Mouse (Mus musculus) gastrocnemius, adult 18-20 months (tissue): ENCODE measurements around the gene Wdr66. TPM values are rescaled to one million over a fixed set of nuclear protein-coding genes. Genes with fewer than 3 reads are reported as not detected.
"Not testable (repeated sequence)": the region's sequence is repeated elsewhere in the genome, so short reads cannot be mapped to it uniquely, and the experiment has no call there.

Experiments used
- DNase-seq: peaks from one replicate; pipeline ENCODE4 v3.0.0; 2021; ENCODE audit warnings: low spot score
- long read RNA-seq, 2 experiments: library from polyadenylated mRNA; stranded (forward); transcript quantifications; one replicate each; pipeline ENCODE4 v2.0.0; 2021
- total RNA-seq, 2 experiments: library from RNA; stranded (reverse); gene quantifications; 2 replicates each; pipeline ENCODE4 v1.2.3; 2021

Wdr66 gene
- total RNA-seq: 1 to 10 TPM in 1 of 2 experiments, under 1 TPM in 1; 0.76 to 1.2 TPM
- long read RNA-seq, experiment 1: 0 reads
- long read RNA-seq, experiment 2: 0 reads

DNA sequence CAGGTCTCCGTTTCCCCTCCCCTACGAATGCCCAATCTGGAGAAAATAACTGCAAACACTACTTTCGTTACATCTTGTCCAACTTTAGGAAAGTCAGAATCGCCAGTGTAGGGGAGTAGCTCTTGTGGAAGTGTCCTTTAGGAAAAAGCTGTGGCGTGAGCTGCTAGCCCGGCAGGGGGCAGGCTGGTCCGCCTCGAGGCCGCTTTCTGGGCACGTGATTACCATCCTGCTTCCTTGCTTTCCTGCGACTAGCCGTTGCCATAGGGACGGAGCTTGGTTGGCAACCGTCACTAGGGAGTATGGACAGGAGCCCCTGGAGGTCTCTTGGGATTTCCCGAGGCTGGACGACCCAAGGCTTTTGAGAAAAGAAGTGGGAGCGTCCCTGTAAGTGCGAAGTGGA lies at the start of gene Wdr66:
TSS of gene Wdr66 (plus strand) at position 269 of the 400 bp plus-strand sequence.
- peak; percentile 78 for DNase-seq

DNA sequence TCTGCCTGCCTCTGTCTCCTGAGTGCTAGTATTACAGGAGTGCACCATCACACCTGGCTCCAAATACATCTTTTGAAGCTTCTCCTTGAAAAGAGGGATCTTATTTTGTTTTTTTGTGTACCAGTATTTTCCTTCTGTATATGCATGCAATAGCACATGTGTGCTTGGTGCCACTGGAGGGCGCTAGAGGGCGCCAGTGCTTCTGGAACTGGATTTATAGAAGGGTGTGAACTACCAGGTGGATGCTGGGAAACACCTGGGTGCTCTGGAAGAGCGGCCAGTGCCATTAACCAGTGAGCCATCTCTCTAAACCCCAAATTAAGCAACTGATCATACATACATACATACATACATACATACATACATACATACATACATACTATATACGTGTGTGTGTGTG lies 49.1 kb upstream of the Wdr66 start:
- not testable (repeated sequence) for DNase-seq

DNA sequence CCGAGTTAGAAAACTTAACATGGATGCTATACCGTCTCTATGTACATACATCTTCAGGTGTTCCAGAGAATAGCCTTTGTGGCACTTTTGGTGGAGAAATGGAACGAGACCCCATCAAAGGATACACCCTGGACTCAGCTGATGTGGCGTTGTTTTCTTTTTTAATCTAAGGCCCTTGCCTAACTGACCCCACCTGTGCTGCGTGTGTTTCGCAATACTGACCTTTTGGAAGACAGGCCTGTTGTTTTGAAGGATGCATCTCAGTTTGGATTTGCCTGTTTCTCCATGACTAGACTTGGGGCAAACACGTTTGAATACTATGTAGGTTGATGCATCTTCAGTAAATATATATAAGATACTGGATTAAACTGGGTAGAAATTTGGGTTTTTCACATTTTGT lies 48.3 kb upstream of the Wdr66 start:
- DNase-seq: not testable (repeated sequence)

DNA sequence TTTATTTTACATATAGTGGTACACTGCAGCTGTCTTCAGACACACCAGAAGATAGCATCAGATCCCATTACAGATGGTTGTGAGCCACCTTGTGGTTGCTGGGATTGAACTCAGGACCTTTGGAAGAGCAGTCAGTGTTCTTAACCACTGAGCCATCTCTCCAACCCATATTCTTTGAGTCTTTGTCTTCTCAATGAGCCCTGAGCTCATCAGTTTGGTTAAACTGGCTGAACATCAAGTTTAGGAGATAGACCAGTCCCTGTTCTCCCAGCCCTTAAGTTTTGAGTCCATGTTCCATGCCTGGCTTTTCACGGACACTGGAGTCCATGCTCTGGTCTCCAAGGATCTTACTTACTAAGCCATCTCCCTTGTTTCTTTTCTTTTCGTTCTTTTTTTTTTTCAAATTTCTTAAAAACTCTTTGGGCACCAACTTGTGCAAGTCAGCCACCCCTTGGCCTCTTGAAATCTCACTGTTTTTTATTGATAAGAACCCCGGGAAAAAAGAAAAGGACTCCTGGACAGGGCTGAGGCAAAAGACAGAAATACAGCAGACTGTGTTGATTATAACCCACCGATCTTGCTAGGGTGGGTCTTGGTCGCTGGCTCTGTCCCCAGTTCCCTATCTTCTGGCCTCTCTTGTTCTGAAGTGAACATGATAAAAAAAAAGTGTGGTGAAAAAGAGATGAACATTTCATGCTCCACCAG lies 29.4 kb upstream of the Wdr66 start:
- DNase-seq: not testable (repeated sequence)

DNA sequence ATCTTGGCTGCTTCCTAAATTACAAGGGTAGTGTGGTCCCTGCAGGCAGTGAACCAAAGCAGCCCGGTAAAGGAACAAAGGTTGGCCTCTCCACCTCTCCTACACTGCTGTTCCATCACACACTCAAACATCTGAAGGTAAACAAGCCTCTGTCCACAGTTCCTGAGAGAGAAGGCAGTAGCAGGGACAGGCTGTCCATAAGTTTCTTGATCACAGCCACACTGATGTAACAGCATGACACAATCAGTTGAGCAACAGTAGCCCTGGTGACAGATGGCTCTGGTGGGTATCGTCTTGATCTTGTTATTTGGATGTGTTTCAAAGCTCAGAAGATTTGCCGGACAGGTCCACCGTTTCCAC lies 28.9 kb upstream of the Wdr66 start:
- DNase-seq: no peak

DNA sequence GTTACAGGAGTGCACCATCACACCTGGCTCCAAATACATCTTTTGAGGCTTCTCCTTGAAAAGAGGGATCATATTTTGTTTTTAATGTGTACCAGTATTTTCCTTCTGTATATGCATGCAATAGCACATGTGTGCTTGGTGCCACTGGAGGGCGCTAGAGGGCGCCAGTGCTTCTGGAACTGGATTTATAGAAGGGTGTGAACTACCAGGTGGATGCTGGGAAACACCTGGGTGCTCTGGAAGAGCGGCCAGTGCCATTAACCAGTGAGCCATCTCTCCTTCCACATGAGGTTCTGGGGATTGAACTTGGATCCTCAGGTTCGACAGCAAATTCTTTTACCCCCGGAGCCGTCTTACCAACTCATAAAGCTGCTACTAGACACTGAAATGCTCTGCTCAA lies 28.0 kb upstream of the Wdr66 start:
- DNase-seq: not testable (repeated sequence)

DNA sequence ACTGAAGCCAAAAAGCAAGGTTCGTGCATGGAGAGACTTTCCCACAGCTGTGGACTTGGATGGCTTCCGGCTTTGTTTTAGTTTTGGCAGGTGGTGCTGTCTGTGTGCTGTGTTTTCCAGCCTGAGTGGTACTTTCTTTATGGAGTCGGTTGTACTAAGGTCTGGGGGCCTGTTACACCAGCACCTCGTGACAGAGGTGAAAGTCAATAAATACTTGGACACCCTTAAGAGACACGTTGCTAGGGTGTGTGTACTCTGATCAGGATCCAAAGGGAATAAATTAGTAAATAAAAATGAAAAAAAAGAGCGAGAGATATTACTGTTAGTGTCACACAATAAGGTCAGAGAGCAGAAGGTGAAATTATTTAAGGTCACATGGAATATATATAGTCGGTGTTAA lies 25.1 kb upstream of the Wdr66 start:
- no peak for DNase-seq

DNA sequence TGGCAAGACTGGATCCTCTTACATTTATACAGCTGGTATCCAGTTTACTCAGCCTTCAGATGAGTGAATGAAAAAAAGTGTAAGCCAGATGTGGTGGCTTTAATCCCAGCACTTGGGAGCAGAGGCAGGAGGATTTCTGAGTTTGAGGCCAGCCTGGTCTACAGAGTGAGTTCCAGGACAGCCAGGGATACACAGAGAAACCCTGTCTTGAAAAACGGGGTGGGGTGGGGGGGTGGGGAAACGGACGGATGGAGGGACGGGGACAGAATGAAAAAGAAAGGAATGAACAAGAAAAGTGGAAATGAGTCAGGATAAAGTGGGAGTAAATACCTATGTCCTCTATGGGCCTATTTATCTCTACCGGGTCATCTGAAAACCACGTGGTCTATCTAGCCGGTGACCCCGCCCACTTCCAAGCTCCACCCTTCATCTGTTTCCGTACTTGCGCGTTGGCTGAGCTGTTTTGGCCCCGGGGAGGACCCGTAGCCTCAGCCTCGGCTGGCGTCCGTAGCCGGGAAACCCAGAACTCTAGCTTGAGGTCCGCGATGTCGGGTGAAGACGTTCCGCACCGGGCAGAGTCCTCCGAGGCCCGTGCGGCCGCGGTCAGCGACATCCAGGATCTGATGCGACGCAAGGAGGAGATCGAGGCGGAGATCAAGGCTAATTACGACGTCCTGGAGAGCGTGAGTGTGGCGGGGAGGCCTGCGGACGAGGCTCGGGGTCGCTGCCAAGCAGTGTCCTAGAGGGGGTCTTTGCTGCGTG lies 24.0 kb upstream of the Wdr66 start:
- DNase-seq: peak; percentile 96

DNA sequence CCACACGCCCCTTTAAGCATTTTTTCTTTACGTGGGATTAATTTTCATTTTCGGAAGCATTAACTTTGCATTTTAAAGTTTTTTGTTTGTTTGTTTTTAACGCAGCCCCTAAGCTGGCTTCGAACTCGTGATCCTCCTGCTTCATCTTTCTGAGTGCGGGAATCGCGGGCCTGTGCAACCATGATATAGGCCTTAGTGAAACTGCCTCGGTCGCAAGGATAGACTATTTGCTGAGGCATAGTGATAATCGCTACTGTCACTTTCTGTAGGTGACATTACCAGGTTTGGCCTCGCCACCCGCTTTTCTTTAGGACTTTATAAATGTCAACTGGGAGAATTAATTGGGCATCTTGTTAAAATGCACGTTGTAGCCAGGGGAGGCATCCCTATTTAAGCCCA lies 23.4 kb upstream of the Wdr66 start:
- DNase-seq: no peak

DNA sequence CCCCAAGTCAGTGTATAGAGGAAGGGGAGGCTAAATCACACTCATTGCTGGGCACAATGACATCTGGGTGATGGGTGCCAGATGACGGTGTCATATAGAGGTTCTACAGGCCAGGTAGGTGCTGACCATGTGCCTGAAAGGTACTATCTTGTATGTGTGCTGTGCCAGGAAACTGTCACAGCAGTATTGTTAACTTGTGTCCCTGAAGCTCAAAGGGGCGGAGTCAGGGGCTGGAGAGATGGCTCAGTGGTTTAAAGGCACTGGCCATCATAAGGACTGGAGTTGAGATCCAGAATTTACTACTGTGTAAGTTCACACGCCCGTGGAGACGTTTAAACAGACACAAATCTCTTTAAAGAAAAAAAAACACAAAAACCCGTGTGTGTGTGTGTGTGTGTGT lies 22.6 kb upstream of the Wdr66 start:
- no peak for DNase-seq

DNA sequence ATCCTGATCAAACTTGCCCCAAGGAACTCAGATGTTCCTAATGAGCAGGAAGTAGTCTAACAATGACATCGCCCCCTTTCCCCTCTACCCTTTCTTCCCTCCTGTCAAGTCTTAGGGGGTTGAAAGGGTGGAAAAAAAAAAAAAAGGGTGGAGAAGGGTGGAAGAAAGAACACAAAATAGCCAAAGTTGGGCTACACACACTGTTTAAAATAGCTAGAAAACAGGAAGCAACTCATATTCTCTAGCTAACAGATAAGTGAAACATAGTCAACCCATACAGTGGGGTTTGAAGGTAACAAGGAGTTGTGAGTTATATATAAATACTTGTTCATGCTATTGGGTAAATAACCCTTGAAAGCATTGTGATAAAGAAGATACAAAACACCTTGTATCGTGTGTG lies 19.7 kb upstream of the Wdr66 start:
- DNase-seq: no peak

DNA sequence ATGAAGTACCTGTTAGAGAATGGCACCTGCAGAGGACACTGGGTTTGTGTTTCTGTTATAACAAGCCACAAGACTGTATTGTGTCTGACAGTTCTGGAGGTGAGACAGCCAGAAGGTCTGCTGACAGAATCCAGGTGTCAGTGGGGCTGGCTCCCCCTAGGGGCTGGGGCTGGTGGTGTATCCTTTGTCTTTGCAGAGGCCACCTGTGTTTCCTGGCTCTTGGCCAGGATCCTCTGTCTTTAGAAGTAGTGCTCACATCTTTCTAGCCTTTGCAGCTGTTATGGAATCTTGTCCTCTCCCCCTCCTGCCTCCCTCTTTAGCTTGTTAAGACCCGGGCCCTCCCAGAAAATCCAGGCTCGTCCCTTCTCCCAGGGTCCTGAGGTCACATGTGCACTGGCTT lies 16.2 kb upstream of the Wdr66 start:
- no peak for DNase-seq

DNA sequence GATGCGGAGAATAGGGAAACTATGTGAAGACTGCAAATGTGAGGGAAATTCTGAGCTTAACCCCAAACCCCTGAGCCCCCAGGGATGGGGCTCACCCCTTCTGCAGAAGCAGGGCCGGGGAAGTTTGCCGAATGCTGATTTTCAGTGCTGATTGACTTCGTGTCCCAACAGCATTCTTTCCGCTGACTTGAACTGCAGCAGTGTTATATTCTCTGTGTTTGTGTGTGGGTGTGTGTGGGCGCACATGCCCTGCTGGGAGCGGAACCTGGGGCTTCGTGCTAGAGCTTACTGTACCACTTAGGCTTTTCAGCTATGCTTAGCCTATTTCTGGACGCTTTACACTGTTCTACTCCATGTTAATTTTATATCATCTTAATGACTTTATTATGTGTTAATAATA lies 15.5 kb upstream of the Wdr66 start:
- DNase-seq: no peak

DNA sequence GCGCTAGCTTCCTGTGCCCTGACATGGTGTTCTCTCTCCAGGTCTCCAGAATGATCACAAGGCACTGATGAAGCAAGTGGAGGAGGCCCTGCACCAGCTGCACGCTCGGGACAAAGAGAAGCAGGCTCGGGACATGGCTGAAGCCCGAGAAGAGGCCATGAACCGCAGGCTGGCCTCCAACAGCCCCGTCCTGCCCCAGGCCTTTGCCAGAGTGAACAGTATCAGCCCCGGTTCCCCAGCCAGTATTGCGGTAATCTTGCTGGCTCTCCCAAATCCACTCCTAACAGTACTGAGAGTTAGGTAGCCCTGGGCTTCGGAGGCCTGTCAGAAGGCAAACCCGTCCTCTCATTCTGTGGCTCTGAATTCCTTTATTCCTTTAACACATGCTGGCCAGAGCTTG lies 12.4 kb upstream of the Wdr66 start:
- peak; percentile 75 for DNase-seq

DNA sequence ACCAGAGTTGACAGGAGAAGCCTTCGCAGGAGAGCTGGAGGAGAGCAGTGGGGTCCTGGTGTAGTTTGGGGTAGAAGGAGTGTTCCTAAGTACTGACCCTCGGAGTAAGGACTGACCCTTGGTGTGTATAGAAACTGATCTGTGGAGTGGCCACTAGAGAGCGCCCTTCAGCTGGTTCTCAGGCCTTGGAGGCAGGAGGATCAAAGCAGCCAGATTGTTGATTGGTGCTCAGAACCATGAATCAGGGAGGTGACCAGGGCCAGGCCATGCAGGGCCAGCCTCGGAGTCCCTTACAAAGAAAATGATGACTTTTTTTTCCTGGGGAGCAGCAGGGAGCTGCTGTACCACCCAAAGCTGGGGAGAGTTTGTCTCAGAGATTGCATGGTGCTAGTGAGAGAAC lies 6.4 kb upstream of the Wdr66 start:
- peak; percentile 38 for DNase-seq

DNA sequence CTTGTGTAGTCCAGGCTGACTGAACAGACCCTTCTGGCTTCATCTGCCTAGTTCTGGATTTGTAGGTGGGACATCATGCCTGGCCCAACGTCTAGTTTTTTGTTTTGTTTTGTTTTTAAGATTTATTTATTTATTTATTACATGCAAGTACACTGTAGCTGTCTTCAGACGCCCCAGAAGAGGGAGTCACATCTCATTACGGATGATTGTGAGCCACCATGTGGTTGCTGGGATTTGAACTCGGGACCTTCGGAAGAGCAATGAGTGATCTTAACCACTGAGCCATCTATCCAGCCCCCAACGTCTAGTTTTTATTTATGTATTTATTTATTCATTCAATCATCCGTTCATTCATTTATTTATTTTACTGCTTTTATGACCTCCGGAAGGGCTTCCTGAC lies 512 bp upstream of the Wdr66 start:
- DNase-seq: no peak

DNA sequence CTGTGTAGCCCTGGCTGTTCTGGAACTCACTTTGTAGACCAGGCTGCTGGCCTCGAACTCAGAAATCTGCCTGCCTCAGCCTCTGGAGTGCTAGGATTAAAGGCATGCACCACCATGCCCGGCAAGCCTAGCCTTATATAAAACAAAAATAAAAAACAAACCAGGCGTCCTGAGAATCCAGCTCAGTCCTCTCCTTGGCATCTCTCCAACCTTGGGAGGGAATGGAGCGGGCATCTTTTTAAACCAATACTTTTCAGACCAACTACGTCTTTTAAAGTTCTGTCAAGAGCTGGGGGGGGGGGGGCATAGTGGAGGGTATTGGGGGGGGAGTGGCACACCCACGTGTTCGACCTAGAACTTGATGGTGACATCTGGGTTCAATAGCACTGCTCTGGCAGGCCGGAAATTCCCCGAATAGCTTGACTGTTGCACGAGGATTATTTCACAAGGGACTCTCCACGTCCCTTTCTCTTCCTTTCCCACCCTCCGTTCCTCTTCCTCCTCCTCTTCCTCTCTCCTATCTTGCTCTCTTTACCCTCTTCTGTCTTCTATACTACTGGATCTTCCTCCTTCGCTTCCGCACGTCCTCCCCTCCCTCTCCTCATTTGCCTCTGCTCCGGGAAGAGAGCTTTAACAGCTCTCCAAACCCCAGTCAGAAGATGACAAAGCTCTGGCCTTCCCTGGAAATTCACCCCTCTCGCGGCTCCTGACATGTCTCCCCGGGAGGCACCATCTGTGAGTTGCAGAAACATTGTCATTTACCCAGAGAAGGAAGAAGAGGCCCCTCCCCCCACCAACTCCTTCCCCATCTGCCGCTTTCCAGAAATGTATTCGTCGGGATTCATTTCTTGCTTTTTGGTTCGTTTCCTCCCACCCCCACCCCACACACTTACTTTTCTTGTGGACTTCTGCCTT lies 5.2 kb downstream of the Wdr66 start:
- DNase-seq: no peak

DNA sequence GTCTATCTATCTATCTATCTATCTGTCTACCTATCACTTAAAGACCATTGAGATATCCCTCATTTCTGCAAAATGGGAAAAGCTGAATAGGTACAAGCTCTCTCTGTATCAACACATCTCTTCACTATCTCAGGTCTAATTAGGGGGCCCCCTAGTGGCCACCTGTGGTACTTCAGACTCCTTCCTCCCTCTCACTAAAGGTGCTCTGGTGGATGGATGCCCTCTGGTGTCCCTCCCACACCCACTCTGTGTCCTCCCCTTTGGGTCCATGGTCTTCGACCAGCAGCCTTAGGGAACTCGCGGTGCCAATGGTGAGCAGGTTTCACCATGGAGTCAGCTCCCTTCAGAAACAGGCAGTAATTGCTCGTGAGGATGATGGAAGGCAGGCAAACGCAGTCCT lies 7.1 kb downstream of the Wdr66 start:
- peak; percentile 45 for DNase-seq

DNA sequence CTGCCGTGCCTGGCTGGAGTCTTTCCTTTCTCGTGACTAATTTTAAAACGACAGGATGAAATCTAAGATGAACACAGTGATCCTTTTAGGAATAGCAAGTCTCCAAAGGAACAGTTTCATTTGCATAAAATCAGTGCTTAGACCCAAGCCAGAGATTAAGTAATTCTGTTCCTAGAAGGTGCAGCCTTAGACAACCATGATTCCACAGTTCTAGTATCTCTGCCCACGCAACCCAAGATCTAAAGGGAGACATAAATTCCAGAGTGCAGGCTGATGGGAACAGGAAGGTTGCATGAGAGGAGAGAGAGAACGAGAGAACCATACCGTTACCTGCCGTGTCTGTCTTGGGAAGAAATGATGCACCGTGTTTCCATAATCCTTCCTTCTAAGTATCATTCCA lies 8.8 kb downstream of the Wdr66 start:
- no peak for DNase-seq

DNA sequence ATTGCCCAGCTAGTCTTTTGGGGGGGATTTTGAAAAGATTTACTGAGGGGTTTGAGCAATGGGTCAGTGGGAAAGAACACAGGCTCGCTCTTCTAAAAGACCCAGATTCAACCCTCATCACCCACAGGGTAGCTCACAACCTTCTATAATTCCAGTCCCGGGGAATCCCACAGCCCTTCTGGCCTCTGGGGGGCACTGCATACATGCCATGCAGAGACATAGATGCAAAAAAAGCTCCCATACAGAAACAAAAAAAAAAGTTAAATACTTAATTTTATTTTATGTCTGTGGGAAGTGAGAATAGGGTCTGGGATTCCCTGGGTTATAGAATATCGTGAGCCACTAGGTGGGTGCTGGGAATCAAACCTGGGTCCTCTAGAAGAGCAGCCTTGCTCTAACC lies 15.0 kb downstream of the Wdr66 start:
- DNase-seq: no peak

DNA sequence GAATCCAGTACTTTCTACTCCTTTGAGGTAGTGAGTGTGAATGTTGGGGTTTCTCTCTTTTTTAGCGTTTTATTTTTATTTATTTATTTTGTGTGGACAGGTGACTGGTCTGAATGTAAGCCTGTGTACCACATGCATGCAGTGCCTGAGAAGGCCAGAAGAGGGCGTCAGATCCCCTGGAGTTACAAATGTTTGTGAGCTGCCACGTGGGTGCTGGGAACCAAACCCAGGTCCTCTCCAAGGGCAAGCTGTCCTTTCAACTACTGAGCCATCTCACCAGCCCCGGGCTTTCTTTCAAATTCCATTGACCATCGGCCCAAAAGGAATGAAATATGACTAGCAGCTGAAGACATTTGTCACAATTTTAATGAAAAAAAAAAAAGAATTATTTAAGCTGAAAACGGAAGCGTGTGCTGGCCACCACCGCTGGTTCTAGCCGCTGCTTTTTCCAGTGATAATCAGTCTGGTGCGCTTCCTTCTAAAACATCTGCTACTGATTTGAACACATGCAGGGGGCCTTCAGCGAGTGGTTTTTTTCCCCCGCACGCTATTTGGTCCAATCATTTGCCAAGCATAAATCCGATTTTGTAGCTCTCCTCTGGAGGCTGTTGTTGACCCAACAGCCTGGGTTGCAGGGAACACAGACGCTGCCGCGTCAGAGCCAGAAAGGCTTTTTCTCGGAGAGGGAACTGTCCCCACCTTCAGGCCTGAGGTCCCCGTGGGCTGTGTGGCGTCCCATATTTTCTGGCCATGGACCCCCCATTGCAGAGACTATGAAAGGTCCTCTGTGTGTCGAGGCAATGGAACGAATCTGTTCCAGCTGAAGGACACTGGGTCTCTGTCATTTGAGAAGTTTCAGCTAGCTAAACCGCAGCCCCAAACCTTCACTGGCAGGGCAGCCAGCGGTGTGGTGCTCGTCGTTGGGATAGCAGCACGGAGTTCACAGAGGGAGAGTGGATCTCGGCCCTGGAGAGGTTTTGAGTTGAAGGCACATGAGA lies 16.9 kb downstream of the Wdr66 start:
- DNase-seq: no peak
